ENCODE assay signal across 8 mouse cellular contexts in genomic region chr2:38350386-38350785, GRCm38 (mm10). TPM values are rescaled to one million over a fixed set of nuclear protein-coding genes. Genes with fewer than 3 reads are reported as not detected.
DNase-seq lines count a peak whose midpoint lies in the region; ATAC-seq and TF ChIP-seq lines count a peak whose summit lies in the region.

No protein-coding gene starts in this region.

- no peaks in the 10 kb centered on the region for H3K9me3 ChIP-seq in forebrain, embryonic 10.5 days
- no peaks in the 10 kb centered on the region for H3K9me3 ChIP-seq in limb, embryonic 10.5 days (replicated peaks)
- H3K9me3 ChIP-seq in neural tube, embryonic 14.5 days (ENCODE audit: control insufficient read depth, low read length): no peaks in the 10 kb centered on the region

- peak overlapping the region; percentile 62 for H3K4me2 ChIP-seq in neural tube, embryonic 14.5 days (ENCODE audit: low read depth, low read length)

- H3K4me3 ChIP-seq in left cerebral cortex, adult 2 months: peak overlapping the region; percentile 63
- peak overlapping the region; percentile 68 for H3K4me3 ChIP-seq in forebrain, embryonic 10.5 days
- H3K4me3 ChIP-seq in limb, embryonic 10.5 days: peak overlapping the region; percentile 80
- peak overlapping the region; percentile 30 for H3K4me3 ChIP-seq in neural tube, embryonic 14.5 days (ENCODE audit: low read depth, low read length)

- H3K9ac ChIP-seq in neural tube, embryonic 14.5 days (replicated peaks; ENCODE audit: low read depth, low read length): no peak overlapping the region

- no peak for TF ChIP-seq CTCF in left cerebral cortex, adult 2 months (IDR thresholded peaks at IDR 0.05)

- peak overlapping the region; percentile 66 for H3K27ac ChIP-seq in left cerebral cortex, adult 2 months
- H3K27ac ChIP-seq in forebrain, embryonic 10.5 days: peak overlapping the region; percentile 96
- H3K27ac ChIP-seq in limb, embryonic 10.5 days: peak overlapping the region; percentile 97
- no peak overlapping the region for H3K27ac ChIP-seq in neural tube, embryonic 14.5 days (ENCODE audit: low read depth, low read length)

- under 1% methylated on average over 13 of the region's 13 CpGs for WGBS in forebrain, embryonic 10.5 days
- whole genome bisulfite sequencing in limb, embryonic 10.5 days: 0% methylated on average over 13 of the region's 13 CpGs
- WGBS in neural tube, embryonic 14.5 days: 0% methylated on average over 13 of the region's 13 CpGs

- no peak for DNase-seq in left cerebral cortex, adult 2 months (ENCODE audit: extremely low spot score in 1 of 2, low spot score in 2 of 2)
- DNase-seq in left cerebral cortex, adult 8-10 months (ENCODE audit: low spot score in 2 of 2): no peak
- peak; percentile 74 for DNase-seq in forebrain, embryonic 10.5 days (ENCODE audit: extremely low spot score, low spot score)
- DNase-seq in limb, embryonic 10.5 days (ENCODE audit: low spot score): peak; percentile 67
- DNase-seq in spleen, postnatal 4 days (ENCODE audit: low spot score in 2 of 2): no peak
- no peak for DNase-seq in left cerebral cortex, postnatal 36 days (ENCODE audit: low spot score in 2 of 2)
- no peak for DNase-seq in spleen, postnatal 10 days (ENCODE audit: low spot score in 2 of 2)

- intact Hi-C loops in left cerebral cortex, adult 2 months (cut with DNase I): loop anchor here (5.0 kb wide), 1 partner anchor 63 kb away; the partner anchor contains the start of gene Dennd1a
- intact Hi-C loops in left cerebral cortex, postnatal 36 days (cut with DNase I): no loop called here

- peaks cover 81% of the 10 kb centered on the region for H3K4me1 ChIP-seq in forebrain, embryonic 10.5 days
- peaks cover 98% of the 10 kb centered on the region for H3K4me1 ChIP-seq in limb, embryonic 10.5 days
- peaks cover 6% of the 10 kb centered on the region for H3K4me1 ChIP-seq in neural tube, embryonic 14.5 days (ENCODE audit: control insufficient read depth, insufficient read depth, low read length)

- H3K36me3 ChIP-seq in forebrain, embryonic 10.5 days (replicated peaks): peaks cover 30% of the 10 kb centered on the region
- peaks cover 17% of the 10 kb centered on the region for H3K36me3 ChIP-seq in limb, embryonic 10.5 days
- H3K36me3 ChIP-seq in neural tube, embryonic 14.5 days (ENCODE audit: control insufficient read depth, insufficient read depth, low read length): no peaks in the 10 kb centered on the region

- ATAC-seq in neural tube, embryonic 14.5 days (ENCODE audit: low read depth): no peak

- H3K27me3 ChIP-seq in forebrain, embryonic 10.5 days (ENCODE audit: poor library complexity, severe bottlenecking): peaks cover 100% of the 10 kb centered on the region
- peaks cover 97% of the 10 kb centered on the region for H3K27me3 ChIP-seq in limb, embryonic 10.5 days (ENCODE audit: low read depth, poor library complexity, severe bottlenecking)
- peaks cover 81% of the 10 kb centered on the region for H3K27me3 ChIP-seq in neural tube, embryonic 14.5 days (ENCODE audit: control insufficient read depth, insufficient read depth, low read length)

RNA-seq across cellular contexts. Expression of gene Lhx2, which starts 11.3 kb away (rescaled TPM):
- 10 to 100 TPM; 83.9 to 88.2 TPM for total RNA-seq in left cerebral cortex, adult 2 months (2021)
- total RNA-seq in left cerebral cortex, adult 8-10 months (2022): 10 to 100 TPM; 55.7 to 61.8 (median 58.4) TPM
- 108 and 115 TPM in 2 replicates for polyA plus RNA-seq in forebrain, embryonic 10.5 days (2016; fragmentation: Nextera tagmentation; extraction: Ambion mirVana)
- polyA plus RNA-seq in limb, embryonic 10.5 days (2016; fragmentation: Nextera tagmentation; extraction: Ambion mirVana): 33.7 and 48.4 TPM in 2 replicates
- polyA plus RNA-seq in neural tube, embryonic 14.5 days (2014; fragmentation: Nextera tagmentation; extraction: Ambion mirVana): 0.84 and 1.2 TPM in 2 replicates
- 10 to 100 TPM; 76.7 to 79.0 TPM for total RNA-seq in left cerebral cortex, postnatal 36 days (2021)

Comparison
In these comparisons a context has a peak if more than half of its experiments do, and no peak if none do; other contexts are left out.
1. DNase-seq: peak in forebrain, embryonic 10.5 days (single experiment) and limb, embryonic 10.5 days (single experiment); none in left cerebral cortex, adult 2 months (0 of 2), left cerebral cortex, adult 8-10 months (0 of 2), spleen, postnatal 4 days (0 of 2), left cerebral cortex, postnatal 36 days (0 of 2) and spleen, postnatal 10 days (0 of 2).
2. H3K4me3 ChIP-seq: peak in every context shown above with its lines; median percentile 80 in limb, embryonic 10.5 days; 68 in forebrain, embryonic 10.5 days; 63 in left cerebral cortex, adult 2 months; 30 in neural tube, embryonic 14.5 days.